Mouse (Mus musculus) C2C12 (cell line): ENCODE data around the gene Sult1a1. TPM values are rescaled to one million over a fixed set of nuclear protein-coding genes. Genes with fewer than 3 reads are reported as not detected.

ENCODE experiments used
- H3K27me3 ChIP-seq: one replicate; pipeline ENCODE4 v1.6.1; 2011; ENCODE audit not compliant: control insufficient read depth, insufficient read depth, insufficient read length
- H3K36me3 ChIP-seq: one replicate; pipeline ENCODE4 v1.6.1; 2011; ENCODE audit not compliant: control insufficient read depth, insufficient read depth
- H3K4me3 ChIP-seq: one replicate; pipeline ENCODE4 v1.5.1; 2011; ENCODE audit warnings: mild to moderate bottlenecking, control low read depth; ENCODE audit not compliant: poor library complexity, insufficient read depth, severe bottlenecking
- H3K79me2 ChIP-seq: one replicate; pipeline ENCODE4 v1.6.1; 2011; ENCODE audit not compliant: control insufficient read depth, insufficient read depth
- H3K79me3 ChIP-seq: one replicate; pipeline ENCODE4 v1.6.1; 2011; ENCODE audit warnings: low read depth, control low read depth
- H3ac ChIP-seq: one replicate; pipeline ENCODE3; 2011; ENCODE audit warnings: low read depth; ENCODE audit not compliant: control insufficient read depth, insufficient read length
- CEBPB ChIP-seq: IDR thresholded peaks from one replicate; pipeline ENCODE4 v1.6.1; 2011; ENCODE audit warnings: low read depth, mild to moderate bottlenecking, control low read depth, moderate library complexity
- CTCF ChIP-seq: IDR thresholded peaks from one replicate; pipeline ENCODE4 v1.5.1; 2011; ENCODE audit not compliant: control insufficient read depth, insufficient read depth, insufficient read length
- FOSL1 ChIP-seq: IDR thresholded peaks from one replicate; pipeline ENCODE4 v1.8.0; 2011; ENCODE audit warnings: mild to moderate bottlenecking, low read length; ENCODE audit not compliant: poor library complexity, insufficient read depth, severe bottlenecking
- MAX ChIP-seq: IDR thresholded peaks from one replicate; pipeline ENCODE4 v1.6.1; 2011; ENCODE audit warnings: mild to moderate bottlenecking, control low read depth
- MYOD1 ChIP-seq: IDR thresholded peaks from one replicate; pipeline ENCODE4 v1.6.1; 2011; ENCODE audit warnings: low read depth; ENCODE audit not compliant: control insufficient read depth, insufficient read length
- MYOG ChIP-seq: IDR thresholded peaks from one replicate; pipeline ENCODE4 v1.6.1; 2011; ENCODE audit not compliant: control insufficient read depth, insufficient read length; ENCODE audit errors: extremely low read depth
- USF1 ChIP-seq: IDR thresholded peaks from one replicate; pipeline ENCODE4 v1.6.1; 2011; ENCODE audit warnings: low read depth, mild to moderate bottlenecking, control low read depth, moderate library complexity
- polyA plus RNA-seq: library from polyadenylated mRNA; unstranded; fragments of >200 nt; fragmentation: generic; extraction: Trizol; gene quantifications from one replicate; pipeline ENCODE4 v1.2.1, GENCODE M21; 2012; ENCODE audit warnings: missing spikeins

The Sult1a1 gene
- polyA plus RNA-seq, 1 experiment: 0.07 TPM

- Histone ChIP-seq H3K79me3 (no peaks in the 10 kb centered on the region), H3K36me3 (peaks cover 16% of the 10 kb centered on the region), H3K27me3 (no peaks in the 10 kb centered on the region), H3K4me3 (no peak overlapping the region), H3ac (no peak overlapping the region), H3K79me2 (no peaks in the 10 kb centered on the region)
- TF ChIP-seq FOSL1 (no peak), MYOG (no peak), CEBPB (no peak), MAX (no peak), CTCF (no peak), MYOD1 (no peak)
These were observed 8.6 kb downstream of the Sult1a1 start for GRCm38 (mm10) chr7:126667495-126668090.

DNA sequence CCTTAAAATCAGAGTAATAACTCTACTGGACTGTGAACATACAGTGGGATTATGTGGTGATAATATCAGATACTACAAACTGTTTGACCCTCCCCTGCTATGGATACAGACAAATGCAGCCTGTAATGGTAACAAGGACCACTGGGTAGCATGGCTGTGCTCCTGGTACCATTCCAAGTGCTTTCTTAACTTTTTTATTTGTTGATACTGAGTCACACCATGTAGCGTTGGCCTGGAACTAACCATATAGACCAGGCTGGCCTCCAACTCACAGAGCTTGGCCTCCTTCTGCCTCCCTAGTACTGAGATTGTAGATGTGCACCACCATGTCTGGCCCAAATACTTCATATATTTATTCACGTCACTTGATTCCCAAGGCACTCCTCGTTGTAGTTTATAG is 11.0 kb downstream of the Sult1a1 start:
- Histone ChIP-seq H3K79me2 (no peaks in the 10 kb centered on the region), H3ac (no peak overlapping the region), H3K27me3 (no peaks in the 10 kb centered on the region), H3K4me3 (no peak overlapping the region), H3K79me3 (no peaks in the 10 kb centered on the region), H3K36me3 (peaks cover 13% of the 10 kb centered on the region)
- no peak for TF ChIP-seq MYOG
- no peak for TF ChIP-seq CEBPB
- TF ChIP-seq FOSL1: no peak
- TF ChIP-seq MAX: no peak
- no peak for TF ChIP-seq CTCF
- TF ChIP-seq MYOD1: no peak
- TF ChIP-seq USF1: no peak

DNA sequence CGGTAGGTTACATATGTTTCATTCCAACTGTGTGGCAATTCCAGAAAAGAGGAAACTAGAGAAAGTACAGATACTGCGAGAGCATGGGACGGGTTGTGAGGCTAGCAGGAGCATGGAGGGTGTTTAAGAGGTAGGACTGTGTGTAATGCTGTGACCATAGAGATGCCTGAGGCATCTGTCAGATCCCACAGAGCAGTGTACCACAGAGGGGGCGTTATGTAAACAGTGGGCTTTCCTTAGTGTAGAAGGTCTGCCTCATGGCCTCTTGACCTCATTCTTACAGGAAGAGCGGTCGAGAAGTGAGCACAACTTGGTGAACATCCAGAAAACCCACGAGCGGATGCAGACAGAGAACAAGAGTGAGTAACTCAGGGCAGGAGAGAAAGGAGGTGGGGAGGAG is 12.6 kb downstream of the Sult1a1 start:
- Histone ChIP-seq H3K79me3 (no peaks in the 10 kb centered on the region), H3K79me2 (no peaks in the 10 kb centered on the region), H3ac (no peak overlapping the region), H3K4me3 (no peak overlapping the region), H3K36me3 (peaks cover 13% of the 10 kb centered on the region), H3K27me3 (no peaks in the 10 kb centered on the region)
- TF ChIP-seq MYOD1 (no peak), FOSL1 (no peak), CEBPB (no peak), MAX (no peak), CTCF (no peak), MYOG (no peak), USF1 (no peak)

- Histone ChIP-seq H3ac (no peak overlapping the region), H3K79me2 (no peaks in the 10 kb centered on the region), H3K79me3 (no peaks in the 10 kb centered on the region), H3K36me3 (peaks cover 11% of the 10 kb centered on the region), H3K27me3 (no peaks in the 10 kb centered on the region), H3K4me3 (no peak overlapping the region)
- TF ChIP-seq FOSL1: no peak
- no peak for TF ChIP-seq CEBPB
- TF ChIP-seq MYOG: no peak
- no peak for TF ChIP-seq USF1
- no peak for TF ChIP-seq MAX
- TF ChIP-seq CTCF: no peak
- no peak for TF ChIP-seq MYOD1
These were observed 16.5 kb downstream of the Sult1a1 start for GRCm38 (mm10) chr7:126659771-126660170.

GRCm38 (mm10) chr7:126657522-126657921 is 18.7 kb downstream of the Sult1a1 start:
- peaks cover 2% of the 10 kb centered on the region for H3K79me2 ChIP-seq
- TF ChIP-seq USF1 (no peak), FOSL1 (no peak), MYOG (no peak), CEBPB (no peak), CTCF (no peak), MAX (no peak), MYOD1 (no peak)
- H3ac ChIP-seq: no peak overlapping the region
- H3K36me3 ChIP-seq: peaks cover 5% of the 10 kb centered on the region
- peaks cover 5% of the 10 kb centered on the region for H3K79me3 ChIP-seq
- H3K4me3 ChIP-seq: no peak overlapping the region
- H3K27me3 ChIP-seq: no peaks in the 10 kb centered on the region

GRCm38 (mm10) chr7:126655695-126656094 is 20.5 kb downstream of the Sult1a1 start:
- TF ChIP-seq CTCF: no peak
- no peak for TF ChIP-seq FOSL1
- no peak for TF ChIP-seq MYOG
- TF ChIP-seq USF1: no peak
- Histone ChIP-seq H3K27me3 (no peaks in the 10 kb centered on the region), H3K36me3 (peaks cover 5% of the 10 kb centered on the region), H3ac (no peak overlapping the region), H3K79me2 (peaks cover 19% of the 10 kb centered on the region), H3K79me3 (peaks cover 15% of the 10 kb centered on the region), H3K4me3 (no peak overlapping the region)
